Mouse (Mus musculus): ENCODE results near the gene Vmn1r16.
"Not testable (repeated sequence)": the region's sequence is repeated elsewhere in the genome, so short reads cannot be mapped to it uniquely, and the experiment has no call there.

Gene Vmn1r16

GRCm38 (mm10) chr6:57329394-57329793 lies at the start of gene Vmn1r16:
TSS of gene Vmn1r16 (minus strand) at chr6:57329494.
- DNase-seq: no peak

- DNase-seq: no peak
Measured at GRCm38 (mm10) chr6:57367496-57367895, 38.2 kb upstream of the Vmn1r16 start.

GRCm38 (mm10) chr6:57365866-57366265 lies 36.6 kb upstream of the Vmn1r16 start:
- DNase-seq: not testable (repeated sequence)

- DNase-seq: no peak
Measured at GRCm38 (mm10) chr6:57363627-57364026, 34.3 kb upstream of the Vmn1r16 start, which contains the start of gene Vmn1r17. TSS of gene Vmn1r17 (minus strand) at chr6:57363727.

- DNase-seq: no peak
Measured at GRCm38 (mm10) chr6:57356864-57357263, 27.6 kb upstream of the Vmn1r16 start.

GRCm38 (mm10) chr6:57326176-57326575 lies 3.1 kb downstream of the Vmn1r16 start:
- no peak for DNase-seq

GRCm38 (mm10) chr6:57278952-57279351 lies 50.3 kb downstream of the Vmn1r16 start:
- no peak for DNase-seq

- no peak for DNase-seq
Measured at GRCm38 (mm10) chr6:57272517-57272916, 56.8 kb downstream of the Vmn1r16 start.

GRCm38 (mm10) chr6:57271881-57272280 lies 57.4 kb downstream of the Vmn1r16 start:
- DNase-seq: no peak

All from liver (tissue).